ENCODE assay signal across 11 mouse cellular contexts in genomic region chr2:65896542-65896941, GRCm38 (mm10). TPM values are rescaled to one million over a fixed set of nuclear protein-coding genes. Genes with fewer than 3 reads are reported as not detected.
DNase-seq lines count a peak whose midpoint lies in the region; ATAC-seq and TF ChIP-seq lines count a peak whose summit lies in the region.
"Had no signal": no experiment of that assay in that cellular context is flagged by ENCODE, and none has a peak within 500 bp of the region (broad histone marks: within the 10 kb centered on the region; RNA-seq: fewer than 3 reads in every experiment).

No protein-coding gene starts in this region.

- no peak overlapping the region for H3K4me3 ChIP-seq in lung, embryonic 16.5 days (ENCODE audit: low read length)
- H3K4me3 ChIP-seq in forebrain, postnatal 0 days (ENCODE audit: low read depth, low read length): no peak overlapping the region
- H3K4me3 ChIP-seq in kidney, postnatal 0 days (replicated peaks; ENCODE audit: low read depth, low read length): no peak overlapping the region
- H3K4me3 ChIP-seq in stomach, embryonic 14.5 days (ENCODE audit: low read depth, low read length): no peak overlapping the region
- H3K4me3 ChIP-seq: embryonic facial prominence, embryonic 15.5 days; liver, embryonic 13.5 days had no signal

- H3K4me1 ChIP-seq in lung, embryonic 16.5 days (replicated peaks; ENCODE audit: control insufficient read depth, insufficient read depth, low read length): no peaks in the 10 kb centered on the region
- peaks cover 9% of the 10 kb centered on the region; the same call in 1 of the 2 replicates for H3K4me1 ChIP-seq in forebrain, postnatal 0 days (ENCODE audit: insufficient read depth)
- H3K4me1 ChIP-seq in kidney, postnatal 0 days (replicated peaks; ENCODE audit: insufficient read depth, low read length): no peaks in the 10 kb centered on the region
- H3K4me1 ChIP-seq in stomach, embryonic 14.5 days (ENCODE audit: control insufficient read depth, insufficient read depth, low read length): no peaks in the 10 kb centered on the region
- H3K4me1 ChIP-seq: embryonic facial prominence, embryonic 15.5 days had no signal

- H3K9me3 ChIP-seq in lung, embryonic 16.5 days (ENCODE audit: control insufficient read depth, low read length): no peaks in the 10 kb centered on the region
- no peaks in the 10 kb centered on the region for H3K9me3 ChIP-seq in forebrain, postnatal 0 days (ENCODE audit: low read length)
- no peaks in the 10 kb centered on the region for H3K9me3 ChIP-seq in kidney, postnatal 0 days (replicated peaks; ENCODE audit: low read length)
- H3K9me3 ChIP-seq in stomach, embryonic 14.5 days (ENCODE audit: control insufficient read depth, low read depth, low read length): no peaks in the 10 kb centered on the region
- H3K9me3 ChIP-seq: embryonic facial prominence, embryonic 15.5 days; liver, embryonic 13.5 days had no signal

- no peak overlapping the region for H3K27ac ChIP-seq in lung, embryonic 16.5 days (ENCODE audit: low read length)
- peak overlapping the region; percentile 69 for H3K27ac ChIP-seq in forebrain, postnatal 0 days (ENCODE audit: low read depth, low read length)
- H3K27ac ChIP-seq in kidney, postnatal 0 days: no peak overlapping the region
- H3K27ac ChIP-seq in stomach, embryonic 14.5 days (ENCODE audit: low read length): no peak overlapping the region
- H3K27ac ChIP-seq: embryonic facial prominence, embryonic 15.5 days; liver, embryonic 13.5 days had no signal

- no peaks in the 10 kb centered on the region for H3K27me3 ChIP-seq in lung, embryonic 16.5 days (ENCODE audit: control insufficient read depth, insufficient read depth, low read depth, low read length)
- H3K27me3 ChIP-seq in forebrain, postnatal 0 days (ENCODE audit: insufficient read depth, low read length): no peaks in the 10 kb centered on the region
- H3K27me3 ChIP-seq in kidney, postnatal 0 days (ENCODE audit: insufficient read depth, low read length): no peaks in the 10 kb centered on the region
- no peaks in the 10 kb centered on the region for H3K27me3 ChIP-seq in stomach, embryonic 14.5 days (ENCODE audit: control insufficient read depth, insufficient read depth, low read length)
- H3K27me3 ChIP-seq: embryonic facial prominence, embryonic 15.5 days; liver, embryonic 13.5 days had no signal

- no peak for TF ChIP-seq CTCF in forebrain, postnatal 0 days (IDR thresholded peaks at IDR 0.05; ENCODE audit: low read depth)
- no peak for TF ChIP-seq CTCF in kidney, postnatal 0 days (IDR thresholded peaks at IDR 0.05; ENCODE audit: low read depth)

- no peaks in the 10 kb centered on the region for H3K36me3 ChIP-seq in lung, embryonic 16.5 days (ENCODE audit: control insufficient read depth, insufficient read depth, low read length)
- no peaks in the 10 kb centered on the region for H3K36me3 ChIP-seq in forebrain, postnatal 0 days (ENCODE audit: insufficient read depth)
- H3K36me3 ChIP-seq in kidney, postnatal 0 days (ENCODE audit: insufficient read depth, low read length): no peaks in the 10 kb centered on the region
- no peaks in the 10 kb centered on the region for H3K36me3 ChIP-seq in stomach, embryonic 14.5 days (ENCODE audit: control insufficient read depth, insufficient read depth, low read length)
- H3K36me3 ChIP-seq: embryonic facial prominence, embryonic 15.5 days; liver, embryonic 13.5 days had no signal

- 8% methylated on average over 5 of the region's 5 CpGs for WGBS in lung, embryonic 16.5 days
- 8% methylated on average over 5 of the region's 5 CpGs for WGBS in forebrain, postnatal 0 days
- 34% methylated on average over 5 of the region's 5 CpGs for WGBS in kidney, postnatal 0 days
- 21% methylated on average over 5 of the region's 5 CpGs for WGBS in stomach, embryonic 14.5 days

- H3K9ac ChIP-seq in lung, embryonic 16.5 days (ENCODE audit: low read length): no peak overlapping the region
- no peak overlapping the region for H3K9ac ChIP-seq in forebrain, postnatal 0 days
- H3K9ac ChIP-seq in kidney, postnatal 0 days (ENCODE audit: low read depth, low read length): no peak overlapping the region
- no peak overlapping the region for H3K9ac ChIP-seq in stomach, embryonic 14.5 days (replicated peaks; ENCODE audit: low read depth, low read length)
- H3K9ac ChIP-seq: embryonic facial prominence, embryonic 15.5 days; liver, embryonic 13.5 days had no signal

- DNase-seq in lung, postnatal 36 days: no peak
- DNase-seq in forebrain, postnatal 0 days: peak; percentile 35
- peak; percentile 12 for DNase-seq in kidney, postnatal 0 days (ENCODE audit: low spot score)
- no peak for DNase-seq in thymus, postnatal 14 days
- no peak for DNase-seq in gastrocnemius, adult 18-20 months (ENCODE audit: low spot score)
- DNase-seq in B cell, adult 2 months: no peak
- DNase-seq: liver, embryonic 13.5 days had no signal

- H3K4me2 ChIP-seq in lung, embryonic 16.5 days (ENCODE audit: low read depth, low read length): peak overlapping the region; percentile 22; the same call in 1 of the 2 replicates
- peak overlapping the region; percentile 39 for H3K4me2 ChIP-seq in forebrain, postnatal 0 days (ENCODE audit: low read depth)
- H3K4me2 ChIP-seq in kidney, postnatal 0 days (ENCODE audit: low read length): peak overlapping the region; percentile 26; the same call in 1 of the 2 replicates
- H3K4me2 ChIP-seq in stomach, embryonic 14.5 days (replicated peaks; ENCODE audit: low read depth, low read length): 0 out of 2 replicates have a peak overlapping the region, but pooled peaks have one; percentile 4
- H3K4me2 ChIP-seq: embryonic facial prominence, embryonic 15.5 days; liver, embryonic 13.5 days had no signal

- no peak for ATAC-seq in lung, embryonic 16.5 days (ENCODE audit: low read depth)
- ATAC-seq in forebrain, postnatal 0 days: peak; percentile 40; the same call in 1 of the 2 replicates
- ATAC-seq in kidney, postnatal 0 days (replicated peaks; ENCODE audit: low FRiP score, low read depth): no peak
- ATAC-seq in stomach, embryonic 14.5 days (ENCODE audit: insufficient number of reproducible peaks, insufficient read depth, low FRiP score, low read depth): 0 out of 2 replicates have a peak, but pooled peaks have one; percentile 33

RNA-seq across cellular contexts. Expression of gene Csrnp3, which starts 51.0 kb away (rescaled TPM):
- 0.54 and 0.58 TPM in 2 replicates for polyA plus RNA-seq in lung, embryonic 16.5 days (2015; fragmentation: Nextera tagmentation; extraction: Ambion mirVana)
- 89.7 and 98.2 TPM in 2 replicates for total RNA-seq in forebrain, postnatal 0 days (2014; rRNA removed)
- polyA plus RNA-seq in forebrain, postnatal 0 days (2015; fragmentation: Nextera tagmentation; extraction: Ambion mirVana): 28.1 and 46.2 TPM in 2 replicates
- polyA plus RNA-seq in kidney, postnatal 0 days (2015; fragmentation: Nextera tagmentation; extraction: Ambion mirVana): 1.2 and 1.5 TPM in 2 replicates
- polyA plus RNA-seq in stomach, embryonic 14.5 days (2014; fragmentation: Nextera tagmentation; extraction: Ambion mirVana): 3.9 and 4.2 TPM in 2 replicates
- total RNA-seq in gastrocnemius, adult 18-20 months (2021): under 1 TPM in 1 of 2 experiments, not detected in 1; 0.07 TPM
- total RNA-seq: MEL had no signal

Comparison
In these comparisons a context has a peak if more than half of its experiments do, and no peak if none do; other contexts are left out.
1. ATAC-seq: peak in forebrain, postnatal 0 days (single experiment) and stomach, embryonic 14.5 days (single experiment); none in lung, embryonic 16.5 days (single experiment) and kidney, postnatal 0 days (single experiment).
2. DNase-seq: peak in forebrain, postnatal 0 days (single experiment) and kidney, postnatal 0 days (single experiment); none in lung, postnatal 36 days (single experiment), thymus, postnatal 14 days (single experiment), gastrocnemius, adult 18-20 months (single experiment) and B cell, adult 2 months (0 of 2).
3. Peak in every context shown above with its lines, with median percentiles within 50 percentile points of each other: H3K4me2 ChIP-seq.